Mouse (Mus musculus): ENCODE data around the gene C130060K24Rik. TPM values are rescaled to one million over a fixed set of nuclear protein-coding genes. Genes with fewer than 3 reads are reported as not detected.
A peak's percentile ranks its signal among the peaks of the same experiment; 100 is the strongest.

C130060K24Rik gene
- polyA plus RNA-seq, 1 experiment from 2014 or later, result 0.11 TPM

- ATAC-seq (ENCODE audit: low FRiP score, low TSS enrichment) (no peak), DNase-seq (ENCODE audit: low spot score) (no peak)
- no peak overlapping the region for H3K9ac ChIP-seq (ENCODE audit: low read length)
- no peaks in the 10 kb centered on the region for H3K4me1 ChIP-seq (replicated peaks; ENCODE audit: control insufficient read depth, insufficient read depth)
- no peaks in the 10 kb centered on the region for H3K9me3 ChIP-seq (ENCODE audit: control insufficient read depth, low read length)
- no peak overlapping the region for H3K27ac ChIP-seq (replicated peaks)
- H3K27me3 ChIP-seq (ENCODE audit: control insufficient read depth, insufficient read depth, low read length), result no peaks in the 10 kb centered on the region
- no peak overlapping the region for H3K4me2 ChIP-seq (replicated peaks; ENCODE audit: low read depth)
- TF ChIP-seq EP300 (optimal IDR thresholded peaks at IDR 0.05) (no peak), CTCF (IDR thresholded peaks at IDR 0.05; ENCODE audit: low read depth) (no peak)
- H3K4me3 ChIP-seq (ENCODE audit: low read depth, low read length), result no peak overlapping the region
- 75% methylated on average over 4 of the region's 4 CpGs for WGBS
- H3K36me3 ChIP-seq (ENCODE audit: control insufficient read depth, insufficient read depth, low read length), result no peaks in the 10 kb centered on the region
Measured at GRCm38 (mm10) chr6:65351622-65352021, 29.3 kb upstream of the C130060K24Rik start.

- TF ChIP-seq EP300 (optimal IDR thresholded peaks at IDR 0.05) (no peak), CTCF (IDR thresholded peaks at IDR 0.05; ENCODE audit: low read depth) (no peak)
- Histone ChIP-seq H3K4me2 (replicated peaks; ENCODE audit: low read depth) (no peak overlapping the region), H3K27me3 (ENCODE audit: control insufficient read depth, insufficient read depth, low read length) (no peaks in the 10 kb centered on the region), H3K9me3 (ENCODE audit: control insufficient read depth, low read length) (no peaks in the 10 kb centered on the region), H3K27ac (replicated peaks) (no peak overlapping the region), H3K36me3 (ENCODE audit: control insufficient read depth, insufficient read depth, low read length) (no peaks in the 10 kb centered on the region), H3K9ac (ENCODE audit: low read length) (no peak overlapping the region), H3K4me1 (replicated peaks; ENCODE audit: control insufficient read depth, insufficient read depth) (no peaks in the 10 kb centered on the region), H3K4me3 (ENCODE audit: low read depth, low read length) (no peak overlapping the region)
- 36% methylated on average over 2 of the region's 2 CpGs for WGBS
- ATAC-seq (ENCODE audit: low FRiP score, low TSS enrichment), result no peak
- DNase-seq (ENCODE audit: low spot score), result no peak
Measured at GRCm38 (mm10) chr6:65375918-65376317, 5.0 kb upstream of the C130060K24Rik start.

GRCm38 (mm10) chr6:65421888-65422287, 41.0 kb downstream of the C130060K24Rik start:
- Histone ChIP-seq H3K9me3 (ENCODE audit: control insufficient read depth, low read length) (no peaks in the 10 kb centered on the region), H3K27me3 (ENCODE audit: control insufficient read depth, insufficient read depth, low read length) (no peaks in the 10 kb centered on the region), H3K4me3 (ENCODE audit: low read depth, low read length) (no peak overlapping the region), H3K27ac (replicated peaks) (no peak overlapping the region), H3K36me3 (ENCODE audit: control insufficient read depth, insufficient read depth, low read length) (no peaks in the 10 kb centered on the region), H3K4me1 (replicated peaks; ENCODE audit: control insufficient read depth, insufficient read depth) (no peaks in the 10 kb centered on the region), H3K4me2 (replicated peaks; ENCODE audit: low read depth) (no peak overlapping the region), H3K9ac (ENCODE audit: low read length) (no peak overlapping the region)
- 76% methylated on average over 1 of the region's 1 CpGs for WGBS
- no peak for TF ChIP-seq EP300 (optimal IDR thresholded peaks at IDR 0.05)
- TF ChIP-seq CTCF (IDR thresholded peaks at IDR 0.05; ENCODE audit: low read depth), result no peak
- no peak for DNase-seq (ENCODE audit: low spot score)
- no peak for ATAC-seq (ENCODE audit: low FRiP score, low TSS enrichment)

- Histone ChIP-seq H3K4me1 (replicated peaks; ENCODE audit: control insufficient read depth, insufficient read depth) (no peaks in the 10 kb centered on the region), H3K4me2 (replicated peaks; ENCODE audit: low read depth) (no peak overlapping the region), H3K27ac (replicated peaks) (no peak overlapping the region), H3K36me3 (ENCODE audit: control insufficient read depth, insufficient read depth, low read length) (no peaks in the 10 kb centered on the region), H3K9me3 (ENCODE audit: control insufficient read depth, low read length) (no peaks in the 10 kb centered on the region), H3K27me3 (ENCODE audit: control insufficient read depth, insufficient read depth, low read length) (no peaks in the 10 kb centered on the region), H3K4me3 (ENCODE audit: low read depth, low read length) (no peak overlapping the region), H3K9ac (ENCODE audit: low read length) (no peak overlapping the region)
- DNase-seq (ENCODE audit: low spot score) (no peak), ATAC-seq (ENCODE audit: low FRiP score, low TSS enrichment) (no peak)
- TF ChIP-seq CTCF (IDR thresholded peaks at IDR 0.05; ENCODE audit: low read depth), result no peak
- no peak for TF ChIP-seq EP300 (optimal IDR thresholded peaks at IDR 0.05)
- WGBS, result 66% methylated on average over 8 of the region's 8 CpGs
Measured at GRCm38 (mm10) chr6:65427065-65427464, 46.2 kb downstream of the C130060K24Rik start.

GRCm38 (mm10) chr6:65433159-65433558, 52.3 kb downstream of the C130060K24Rik start:
- no peaks in the 10 kb centered on the region for H3K27me3 ChIP-seq (ENCODE audit: control insufficient read depth, insufficient read depth, low read length)
- TF ChIP-seq CTCF (IDR thresholded peaks at IDR 0.05; ENCODE audit: low read depth) (no peak), EP300 (optimal IDR thresholded peaks at IDR 0.05) (no peak)
- DNase-seq (ENCODE audit: low spot score), result no peak
- H3K4me1 ChIP-seq (replicated peaks; ENCODE audit: control insufficient read depth, insufficient read depth), result no peaks in the 10 kb centered on the region
- no peak for ATAC-seq (ENCODE audit: low FRiP score, low TSS enrichment)
- H3K9me3 ChIP-seq (ENCODE audit: control insufficient read depth, low read length), result no peaks in the 10 kb centered on the region
- H3K4me2 ChIP-seq (replicated peaks; ENCODE audit: low read depth), result no peak overlapping the region
- no peak overlapping the region for H3K9ac ChIP-seq (ENCODE audit: low read length)
- H3K27ac ChIP-seq (replicated peaks), result no peak overlapping the region
- 79% methylated on average over 5 of the region's 5 CpGs for WGBS
- H3K4me3 ChIP-seq (ENCODE audit: low read depth, low read length), result no peak overlapping the region
- H3K36me3 ChIP-seq (ENCODE audit: control insufficient read depth, insufficient read depth, low read length), result no peaks in the 10 kb centered on the region

GRCm38 (mm10) chr6:65453465-65453864, 72.6 kb downstream of the C130060K24Rik start:
- H3K9ac ChIP-seq (ENCODE audit: low read length), result no peak overlapping the region
- no peak for TF ChIP-seq EP300 (optimal IDR thresholded peaks at IDR 0.05)
- TF ChIP-seq CTCF (IDR thresholded peaks at IDR 0.05; ENCODE audit: low read depth), result peak; percentile 72
- H3K4me1 ChIP-seq (replicated peaks; ENCODE audit: control insufficient read depth, insufficient read depth), result no peaks in the 10 kb centered on the region
- H3K27me3 ChIP-seq (ENCODE audit: control insufficient read depth, insufficient read depth, low read length), result no peaks in the 10 kb centered on the region
- H3K4me3 ChIP-seq (ENCODE audit: low read depth, low read length), result no peak overlapping the region
- no peaks in the 10 kb centered on the region for H3K9me3 ChIP-seq (ENCODE audit: control insufficient read depth, low read length)
- H3K4me2 ChIP-seq (replicated peaks; ENCODE audit: low read depth), result no peak overlapping the region
- H3K27ac ChIP-seq (replicated peaks), result no peak overlapping the region
- ATAC-seq (ENCODE audit: low FRiP score, low TSS enrichment) (peak; percentile 56; the same call in 1 of the 2 replicates), DNase-seq (ENCODE audit: low spot score) (no peak)
- no peaks in the 10 kb centered on the region for H3K36me3 ChIP-seq (ENCODE audit: control insufficient read depth, insufficient read depth, low read length)
